In the genomic region with DNA sequence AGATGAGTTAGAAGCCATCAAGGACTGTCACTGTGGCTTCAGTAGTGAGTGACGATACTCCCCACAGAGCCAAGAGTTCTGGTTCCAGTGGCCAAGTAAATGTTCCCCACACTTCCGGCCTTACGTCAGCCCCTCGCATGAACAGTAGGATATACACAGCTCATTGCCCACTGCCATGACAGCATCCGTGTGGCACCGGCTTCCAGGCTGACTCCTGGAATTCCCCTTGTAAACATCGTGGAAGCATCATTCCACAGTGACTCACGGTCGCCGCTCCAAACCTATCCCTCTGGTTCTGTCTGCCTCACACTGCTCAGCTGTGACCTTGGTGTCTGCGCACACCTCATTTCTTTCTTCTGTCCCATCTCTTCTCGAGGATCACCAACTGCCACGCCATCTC, we compare ENCODE assay signal across 16 mouse cellular contexts. TPM values are rescaled to one million over a fixed set of nuclear protein-coding genes. Genes with fewer than 3 reads are reported as not detected.
DNase-seq lines count a peak whose midpoint lies in the region; ATAC-seq and TF ChIP-seq lines count a peak whose summit lies in the region.
"Had no signal": no experiment of that assay in that cellular context is flagged by ENCODE, and none has a peak within 500 bp of the region (broad histone marks: within the 10 kb centered on the region; RNA-seq: fewer than 3 reads in every experiment).

No protein-coding gene starts in this region.

- H3K4me3 ChIP-seq in left cerebral cortex, adult 2 months, result no peak overlapping the region
- no peak overlapping the region for H3K4me3 ChIP-seq in liver, embryonic 13.5 days (replicated peaks)
- no peak overlapping the region for H3K4me3 ChIP-seq in myocyte
- H3K4me3 ChIP-seq in heart, adult 2 months, result no peak overlapping the region
- H3K4me3 ChIP-seq: forebrain, embryonic 13.5 days; heart, embryonic 12.5 days had no signal

- 85% methylated on average over 13 of the region's 13 CpGs for whole genome bisulfite sequencing in liver, embryonic 13.5 days (ENCODE audit: insufficient replicate concordance)
- 85% methylated on average over 13 of the region's 13 CpGs for WGBS in heart, adult 2 months

- TF ChIP-seq CTCF in left cerebral cortex, adult 2 months (IDR thresholded peaks at IDR 0.05), result no peak
- TF ChIP-seq CTCF in heart, adult 2 months (IDR thresholded peaks at IDR 0.05), result no peak

- H3ac ChIP-seq in myocyte (ENCODE audit: control insufficient read depth, insufficient read length), result no peak overlapping the region

- no peak for TF ChIP-seq EP300 in heart, adult 2 months (IDR thresholded peaks at IDR 0.05; ENCODE audit: insufficient read depth, low read depth, low read length)

- no peaks in the 10 kb centered on the region for H3K27me3 ChIP-seq in liver, embryonic 13.5 days
- no peaks in the 10 kb centered on the region for H3K27me3 ChIP-seq in myocyte (ENCODE audit: control insufficient read depth, insufficient read depth, insufficient read length)
- no peaks in the 10 kb centered on the region for H3K27me3 ChIP-seq in heart, adult 2 months (ENCODE audit: control insufficient read depth, insufficient read depth, low read length)
- H3K27me3 ChIP-seq: CH12.LX; forebrain, embryonic 13.5 days; heart, embryonic 12.5 days had no signal

- no peak for ATAC-seq in liver, embryonic 13.5 days (ENCODE audit: low read depth)
- ATAC-seq: forebrain, embryonic 13.5 days; intestine, embryonic 16.5 days had no signal

- DNase-seq in left cerebral cortex, adult 2 months (ENCODE audit: extremely low spot score in 1 of 2, low spot score in 2 of 2), result peak in 1 of 2 experiments; percentile 27
- no peak for DNase-seq in left cerebral cortex, adult 18-20 months (ENCODE audit: low spot score in 2 of 2)
- DNase-seq in adrenal gland, adult 8-10 months, result peak; percentile 68
- DNase-seq in liver, embryonic 13.5 days, result no peak
- no peak for DNase-seq in cerebellum, postnatal 4 days (ENCODE audit: low spot score in 2 of 2)
- DNase-seq in heart, adult 2 months, result no peak
- DNase-seq: cerebellum, adult 2 months; gastrocnemius, postnatal 10 days; heart, postnatal 4 days; right cerebral cortex, postnatal 25 days; thymus, adult 18-20 months had no signal

- H3K4me2 ChIP-seq in liver, embryonic 13.5 days, result peak overlapping the region; percentile 59; the same call in 1 of the 2 replicates
- peak overlapping the region; percentile 57 for H3K4me2 ChIP-seq in myocyte (ENCODE audit: low read depth)
- H3K4me2 ChIP-seq: forebrain, embryonic 13.5 days; heart, embryonic 12.5 days had no signal

- intact Hi-C loops in left cerebral cortex, adult 2 months (cut with DNase I), result no loop called here
- intact Hi-C loops in heart, adult 2 months (cut with DNase I), result no loop called here

- peak overlapping the region; percentile 84 for H3K27ac ChIP-seq in left cerebral cortex, adult 2 months
- H3K27ac ChIP-seq in liver, embryonic 13.5 days, result peak overlapping the region; percentile 82
- H3K27ac ChIP-seq in heart, adult 2 months, result no peak overlapping the region
- H3K27ac ChIP-seq: forebrain, embryonic 13.5 days had no signal

- no peaks in the 10 kb centered on the region for H3K9me3 ChIP-seq in liver, embryonic 13.5 days (replicated peaks)
- H3K9me3 ChIP-seq: forebrain, embryonic 13.5 days; heart, embryonic 12.5 days had no signal

- H3K9ac ChIP-seq in liver, embryonic 13.5 days, result 0 out of 2 replicates have a peak overlapping the region, but pooled peaks have one; percentile 7
- H3K9ac ChIP-seq in heart, adult 2 months (ENCODE audit: low read depth, low read length), result no peak overlapping the region
- H3K9ac ChIP-seq: forebrain, embryonic 13.5 days; heart, embryonic 12.5 days had no signal

- H3K79me2 ChIP-seq in myocyte (ENCODE audit: control insufficient read depth, insufficient read depth), result peaks cover 96% of the 10 kb centered on the region
- peaks cover 2% of the 10 kb centered on the region for H3K79me2 ChIP-seq in heart, adult 2 months (replicated peaks; ENCODE audit: control insufficient read depth, insufficient read depth, low read length)

- H3K36me3 ChIP-seq in liver, embryonic 13.5 days, result peaks cover 13% of the 10 kb centered on the region
- H3K36me3 ChIP-seq in myocyte (ENCODE audit: control insufficient read depth, insufficient read depth), result no peaks in the 10 kb centered on the region
- no peaks in the 10 kb centered on the region for H3K36me3 ChIP-seq in heart, adult 2 months (ENCODE audit: control insufficient read depth, insufficient read depth, low read length)
- H3K36me3 ChIP-seq: heart, embryonic 12.5 days had no signal

- H3K4me1 ChIP-seq in liver, embryonic 13.5 days (replicated peaks), result peaks cover 91% of the 10 kb centered on the region
- H3K4me1 ChIP-seq in heart, adult 2 months (ENCODE audit: control insufficient read depth, insufficient read depth, low read length), result peaks cover 12% of the 10 kb centered on the region

- TF ChIP-seq POLR2A in myocyte (IDR thresholded peaks at IDR 0.05; ENCODE audit: insufficient read length, low read depth), result no peak
- no peak for TF ChIP-seq POLR2A in heart, adult 2 months (IDR thresholded peaks at IDR 0.05; ENCODE audit: insufficient read depth, low read depth, low read length)

TF ChIP-seq in myocyte, 11 proteins besides CTCF, POLR2A, EP300 and RAD21:
- no peak for TF ChIP-seq TCF3 (IDR thresholded peaks at IDR 0.05; ENCODE audit: insufficient read length, low read depth)
- no peak for TF ChIP-seq USF1 (IDR thresholded peaks at IDR 0.05; ENCODE audit: low read depth)
- TF ChIP-seq MYOG (IDR thresholded peaks at IDR 0.05; ENCODE audit: control insufficient read depth in 1 of 3, insufficient read depth in 1 of 3, insufficient read length in 2 of 3, low read depth in 2 of 3), result peak in 1 of 3 experiments; percentile 24
- no peak for TF ChIP-seq POLR2AphosphoS2 (IDR thresholded peaks at IDR 0.05; ENCODE audit: insufficient read length, low read depth)
- no peak for TF ChIP-seq TCF12 (IDR thresholded peaks at IDR 0.05; ENCODE audit: insufficient read depth, poor library complexity, severe bottlenecking)
TF ChIP-seq in myocyte: peak in this region for 1.

RNA-seq across cellular contexts. Expression of gene Abhd2, which starts 12.4 kb away (rescaled TPM):
- 100 to 1,000 TPM; 103 to 116 TPM for total RNA-seq in left cerebral cortex, adult 2 months (2021)
- total RNA-seq in left cerebral cortex, adult 18-20 months (2021), result 10 to 100 TPM; 87.3 to 92.1 TPM
- 1,000 to 10,000 TPM; 1,088 to 1,472 (median 1,425) TPM for total RNA-seq in adrenal gland, adult 8-10 months (2022)
- polyA plus RNA-seq in liver, embryonic 13.5 days (2015; fragmentation: Nextera tagmentation; extraction: Ambion mirVana), result 8.2 and 11.9 TPM in 2 replicates
- polyA plus RNA-seq in myocyte (2012; fragmentation: generic; extraction: Trizol), result 16.9 TPM
- total RNA-seq in heart, adult 2 months (2021), result 10 to 100 TPM; 33.8 to 36.3 TPM
- 8.4 and 15.8 TPM in 2 replicates for polyA plus RNA-seq in heart, adult 2 months (2012; rRNA removed)

Comparison
In these comparisons a context has a peak if more than half of its experiments do, and no peak if none do; other contexts are left out.
1. RNA of gene Abhd2, which starts 12.4 kb away (total RNA-seq): 1,088 to 1,472 TPM in adrenal gland, adult 8-10 months; 103 to 116 TPM in left cerebral cortex, adult 2 months, 87.3 to 92.1 TPM in left cerebral cortex, adult 18-20 months and 33.8 to 36.3 TPM in heart, adult 2 months; every median in the first group is over 4 times any median in the second.